Mouse (Mus musculus) forebrain, postnatal 0 days (tissue): ENCODE measurements around the gene Zc3h15. TPM values are rescaled to one million over a fixed set of nuclear protein-coding genes. Genes with fewer than 3 reads are reported as not detected.
"Not testable (repeated sequence)": the region's sequence is repeated elsewhere in the genome, so short reads cannot be mapped to it uniquely, and the experiment has no call there.

ENCODE experiments used
- ATAC-seq: fragments of 200-750 bp; cut with Nextera tagmentation; 2 replicates; pipeline ENCODE4 v1.8.0; 2017; ENCODE audit warnings: mild to moderate bottlenecking, moderate library complexity
- DNase-seq: peaks from one replicate; pipeline ENCODE4 v3.0.0-alpha.2; 2015
- H3K27ac ChIP-seq: fragments of 300-500 bp; sonication (generic); 2 replicates; pipeline ENCODE4 v1.5.1; 2014; ENCODE audit warnings: low read depth, mild to moderate bottlenecking, antibody characterized with exemption, low read length, moderate library complexity, mixed read lengths
- H3K27me3 ChIP-seq: fragments of 300-500 bp; sonication (generic); 2 replicates; pipeline ENCODE4 v1.6.1; 2014; ENCODE audit warnings: mild to moderate bottlenecking, low read length, mixed read lengths; ENCODE audit not compliant: insufficient read depth
- H3K36me3 ChIP-seq: fragments of 300-500 bp; sonication (generic); 2 replicates; pipeline ENCODE4 v1.6.1; 2014; ENCODE audit warnings: mild to moderate bottlenecking, moderate library complexity; ENCODE audit not compliant: insufficient read depth
- H3K4me1 ChIP-seq: fragments of 300-500 bp; sonication (generic); 2 replicates; pipeline ENCODE4 v1.6.1; 2014; ENCODE audit warnings: antibody characterized with exemption; ENCODE audit not compliant: insufficient read depth
- H3K4me2 ChIP-seq: fragments of 300-500 bp; sonication (generic); 2 replicates; pipeline ENCODE4 v1.6.1; 2014; ENCODE audit warnings: low read depth, mild to moderate bottlenecking, moderate library complexity
- H3K4me3 ChIP-seq: fragments of 300-500 bp; sonication (generic); 2 replicates; pipeline ENCODE4 v1.5.1; 2014; ENCODE audit warnings: low read depth, low read length, mixed read lengths
- H3K9ac ChIP-seq: fragments of 300-500 bp; sonication (generic); 2 replicates; pipeline ENCODE4 v1.6.1; 2014; ENCODE audit warnings: mild to moderate bottlenecking
- H3K9me3 ChIP-seq: fragments of 300-500 bp; sonication (generic); 2 replicates; pipeline ENCODE4 v1.6.1; 2016; ENCODE audit warnings: low read length
- CTCF ChIP-seq: sonication (generic); IDR thresholded peaks from 2 replicates; pipeline ENCODE4 v1.5.1; 2016; ENCODE audit warnings: antibody characterized with exemption, control low read depth, low read depth
- WGBS: fragments of 180-500 bp; shearing (Covaris S2); extraction: QIAGEN DNeasy Blood & Tissue Kit; methylation state at CpG from one replicate; pipeline ENCODE4 v1.1.7; 2014; 5-methylcytosine and 5-hydroxymethylcytosine counted together
- polyA plus RNA-seq: library from polyadenylated mRNA; unstranded; fragments of >200 nt; fragmentation: Nextera tagmentation; extraction: Ambion mirVana; gene quantifications from 2 replicates; pipeline ENCODE4 v1.2.1, GENCODE M21; 2015
- total RNA-seq: library from RNA; depleted of rRNA; stranded (reverse); fragments of >200 nt; gene quantifications from 2 replicates; pipeline ENCODE4 v1.2.3, GENCODE M21; 2014

Gene Zc3h15
- total and polyA plus RNA-seq, 2 experiments from 2014 or later = 110 to 189 TPM

GRCm38 (mm10) chr2:83695345-83696247, 51.4 kb downstream of the Zc3h15 start:
- TF ChIP-seq CTCF = no peak
- no peaks in the 10 kb centered on the region for H3K27me3 ChIP-seq
- 85% methylated on average over 11 of the region's 11 CpGs for WGBS

GRCm38 (mm10) chr2:83698484-83698883, 54.2 kb downstream of the Zc3h15 start:
- 0 out of 2 replicates have a peak, but pooled peaks have one; percentile 9 for TF ChIP-seq CTCF
- Histone ChIP-seq H3K4me1 (no peaks in the 10 kb centered on the region), H3K9me3 (no peaks in the 10 kb centered on the region), H3K9ac (no peak overlapping the region), H3K36me3 (no peaks in the 10 kb centered on the region), H3K27me3 (no peaks in the 10 kb centered on the region), H3K27ac (no peak overlapping the region), H3K4me2 (no peak overlapping the region), H3K4me3 (no peak overlapping the region)
- no peak for DNase-seq
- ATAC-seq = no peak
- 74% methylated on average over 1 of the region's 1 CpGs for WGBS

More at GRCm38 (mm10) chr2:83695345-83696247, 51.4 kb downstream of the Zc3h15 start:
- no peak for ATAC-seq
- no peak overlapping the region for H3K4me3 ChIP-seq
- no peaks in the 10 kb centered on the region for H3K9me3 ChIP-seq
- no peak overlapping the region for H3K27ac ChIP-seq
- no peaks in the 10 kb centered on the region for H3K4me1 ChIP-seq
- H3K9ac ChIP-seq = no peak overlapping the region
- no peaks in the 10 kb centered on the region for H3K36me3 ChIP-seq
- H3K4me2 ChIP-seq = no peak overlapping the region
- DNase-seq = no peak

GRCm38 (mm10) chr2:83699324-83699723, 55.1 kb downstream of the Zc3h15 start:
- no peak for DNase-seq
- Histone ChIP-seq H3K27me3 (no peaks in the 10 kb centered on the region), H3K9ac (no peak overlapping the region), H3K27ac (no peak overlapping the region), H3K9me3 (no peaks in the 10 kb centered on the region), H3K4me2 (no peak overlapping the region), H3K4me1 (no peaks in the 10 kb centered on the region), H3K36me3 (no peaks in the 10 kb centered on the region), H3K4me3 (no peak overlapping the region)
- ATAC-seq = no peak
- 68% methylated on average over 1 of the region's 1 CpGs for WGBS
- no peak for TF ChIP-seq CTCF

DNA sequence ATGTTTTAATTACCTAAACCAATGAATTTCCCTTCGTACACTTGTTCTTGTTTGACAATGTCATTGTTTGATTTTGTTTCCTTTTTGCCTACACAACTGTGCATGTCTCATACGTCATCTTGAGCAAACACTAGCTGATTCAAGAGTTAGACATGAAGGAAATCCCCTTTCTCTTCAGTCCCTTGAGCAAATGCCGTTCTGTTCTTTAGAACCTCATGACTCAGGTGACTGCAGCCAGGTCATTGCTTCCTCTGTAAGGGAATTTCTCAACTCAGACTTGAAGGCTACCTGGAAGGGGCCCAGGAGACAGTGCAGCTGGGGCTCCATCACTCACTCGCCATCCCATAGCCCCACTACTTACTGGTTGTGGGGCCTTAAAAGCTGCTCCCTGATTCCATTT, 56.4 kb downstream of the Zc3h15 start:
- H3K9me3 ChIP-seq = no peaks in the 10 kb centered on the region
- no peak for TF ChIP-seq CTCF
- ATAC-seq = no peak
- WGBS = 84% methylated on average over 4 of the region's 4 CpGs
- H3K36me3 ChIP-seq = no peaks in the 10 kb centered on the region
- no peak overlapping the region for H3K4me2 ChIP-seq
- no peaks in the 10 kb centered on the region for H3K27me3 ChIP-seq
- DNase-seq = no peak
- no peaks in the 10 kb centered on the region for H3K4me1 ChIP-seq
- H3K4me3 ChIP-seq = no peak overlapping the region
- H3K27ac ChIP-seq = no peak overlapping the region
- no peak overlapping the region for H3K9ac ChIP-seq

DNA sequence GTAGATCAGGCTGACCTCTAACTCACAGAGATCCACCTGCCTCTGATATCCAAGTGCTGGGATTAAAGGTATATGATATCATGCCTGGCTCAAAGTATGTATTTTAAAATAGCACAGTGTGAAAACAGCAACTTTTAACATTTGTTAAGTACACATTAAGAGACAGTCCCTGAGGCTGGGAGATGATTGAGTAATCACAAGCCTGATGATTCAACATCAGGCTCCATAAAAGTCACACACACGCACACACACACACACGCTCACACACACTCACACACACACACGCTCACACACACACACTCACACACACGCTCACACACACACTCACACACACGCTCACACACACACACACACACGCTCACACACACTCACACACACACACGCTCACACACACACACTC, 58.2 kb downstream of the Zc3h15 start:
- no peak overlapping the region for H3K9ac ChIP-seq
- H3K4me1 ChIP-seq = no peaks in the 10 kb centered on the region
- no peak overlapping the region for H3K4me3 ChIP-seq
- no peaks in the 10 kb centered on the region for H3K27me3 ChIP-seq
- no peak overlapping the region for H3K4me2 ChIP-seq
- no peaks in the 10 kb centered on the region for H3K9me3 ChIP-seq
- TF ChIP-seq CTCF = no peak
- no peaks in the 10 kb centered on the region for H3K36me3 ChIP-seq
- H3K27ac ChIP-seq = no peak overlapping the region
- WGBS = 96% methylated on average over 7 of the region's 7 CpGs
- DNase-seq (no peak), ATAC-seq (no peak)

DNA sequence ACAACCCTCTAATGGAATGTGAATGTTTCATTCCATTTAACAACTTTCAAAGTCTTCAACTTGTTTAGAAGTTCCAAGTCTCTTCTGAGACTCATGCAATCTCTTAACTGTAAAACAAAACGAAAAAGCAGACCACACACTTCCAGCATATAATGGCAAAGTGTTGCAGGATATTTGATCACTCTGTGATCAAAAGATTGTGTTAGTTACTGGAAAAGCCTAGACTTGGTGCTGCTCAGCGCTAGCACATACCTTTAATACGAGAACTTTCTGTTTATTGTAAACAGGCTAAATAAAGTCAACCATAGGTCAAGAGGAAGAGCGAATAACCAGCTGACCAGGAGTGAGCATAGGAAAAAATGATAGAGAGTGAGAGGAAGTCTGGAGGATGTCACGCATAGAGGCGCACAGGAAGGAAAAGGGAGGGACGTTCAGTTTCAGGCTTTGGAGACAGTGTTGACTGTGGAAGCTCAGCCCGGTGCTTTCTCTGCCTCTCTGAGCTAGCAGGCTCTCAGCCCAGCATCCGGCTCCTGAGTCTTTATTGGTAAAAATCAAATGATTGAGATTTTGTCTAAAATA, 61.4 kb downstream of the Zc3h15 start:
- 89% methylated on average over 9 of the region's 9 CpGs for WGBS
- Histone ChIP-seq H3K4me2 (no peak overlapping the region), H3K9ac (no peak overlapping the region), H3K4me3 (no peak overlapping the region), H3K4me1 (no peaks in the 10 kb centered on the region), H3K9me3 (no peaks in the 10 kb centered on the region), H3K27me3 (no peaks in the 10 kb centered on the region), H3K36me3 (no peaks in the 10 kb centered on the region), H3K27ac (no peak overlapping the region)
- DNase-seq (no peak), ATAC-seq (no peak)
- TF ChIP-seq CTCF = no peak

DNA sequence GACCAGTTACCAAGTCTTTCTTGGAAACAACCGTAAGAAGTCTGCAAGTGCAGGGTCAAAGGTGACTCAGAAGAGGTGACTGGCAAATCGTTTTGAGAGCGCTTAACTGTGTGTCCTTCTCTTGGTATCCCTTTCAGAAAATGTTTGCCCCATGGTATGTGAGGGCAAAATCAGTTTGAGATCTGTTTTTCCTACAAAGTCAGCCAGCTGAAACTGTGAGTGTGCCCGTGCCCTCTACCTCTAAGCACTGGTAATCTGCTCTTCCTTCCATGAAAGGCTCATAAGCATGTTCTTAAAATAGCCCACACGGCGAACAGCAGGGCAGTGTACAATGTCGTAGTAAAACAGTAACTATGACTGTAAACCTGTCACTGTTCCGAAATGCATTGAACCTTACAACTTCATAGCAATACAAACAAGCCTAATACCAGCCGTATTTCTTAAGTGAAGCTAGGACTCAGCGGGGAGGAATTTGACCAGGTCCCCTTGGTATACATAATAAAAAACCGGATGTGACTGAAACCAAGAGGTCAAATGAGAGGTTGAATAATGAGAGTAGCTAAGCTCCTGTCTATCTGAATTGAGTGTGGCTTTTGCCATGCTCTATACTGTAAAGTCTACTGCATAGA, 65.8 kb downstream of the Zc3h15 start:
- H3K9me3 ChIP-seq = no peaks in the 10 kb centered on the region
- H3K36me3 ChIP-seq = no peaks in the 10 kb centered on the region
- no peak for DNase-seq
- 81% methylated on average over 11 of the region's 11 CpGs for WGBS
- H3K9ac ChIP-seq = no peak overlapping the region
- no peak for TF ChIP-seq CTCF
- ATAC-seq = no peak
- no peak overlapping the region for H3K27ac ChIP-seq
- H3K27me3 ChIP-seq = no peaks in the 10 kb centered on the region
- no peaks in the 10 kb centered on the region for H3K4me1 ChIP-seq
- H3K4me3 ChIP-seq = no peak overlapping the region
- no peak overlapping the region for H3K4me2 ChIP-seq

GRCm38 (mm10) chr2:83713281-83713680, 69.0 kb downstream of the Zc3h15 start:
- not testable (repeated sequence) for H3K27ac ChIP-seq, ATAC-seq, H3K9ac ChIP-seq, H3K27me3 ChIP-seq, H3K9me3 ChIP-seq, H3K4me3 ChIP-seq, H3K36me3 ChIP-seq, H3K4me1 ChIP-seq, DNase-seq, H3K4me2 ChIP-seq
- 77% methylated on average over 7 of the region's 7 CpGs for WGBS
